Mouse (Mus musculus) lung, embryonic 16.5 days (tissue): ENCODE data around the gene Krtap5-4. TPM values are rescaled to one million over a fixed set of nuclear protein-coding genes. Genes with fewer than 3 reads are reported as not detected.
"Not testable (repeated sequence)": the region's sequence is repeated elsewhere in the genome, so short reads cannot be mapped to it uniquely, and the experiment has no call there.

Source experiments
- ATAC-seq: fragments of 200-750 bp; cut with Nextera tagmentation; 2 replicates; pipeline ENCODE4 v1.8.0; 2017; ENCODE audit warnings: low read depth, mild to moderate bottlenecking, moderate library complexity
- H3K27ac ChIP-seq: fragments of 300-500 bp; sonication (generic); 2 replicates; pipeline ENCODE4 v1.5.1; 2014; ENCODE audit warnings: mild to moderate bottlenecking, control low read depth, low read length
- H3K27me3 ChIP-seq: fragments of 300-500 bp; sonication (generic); 2 replicates; pipeline ENCODE4 v1.6.1; 2014; ENCODE audit warnings: low read depth, low read length, mixed read lengths; ENCODE audit not compliant: control insufficient read depth, insufficient read depth
- H3K36me3 ChIP-seq: fragments of 300-500 bp; sonication (generic); 2 replicates; pipeline ENCODE4 v1.6.1; 2014; ENCODE audit warnings: low read length; ENCODE audit not compliant: control insufficient read depth, insufficient read depth
- H3K4me1 ChIP-seq: fragments of 300-500 bp; sonication (generic); replicated peaks from 2 replicates; pipeline ENCODE4 v1.6.1; 2014; ENCODE audit warnings: low read length, mixed read lengths; ENCODE audit not compliant: control insufficient read depth, insufficient read depth
- H3K4me2 ChIP-seq: fragments of 300-500 bp; sonication (generic); 2 replicates; pipeline ENCODE4 v1.6.1; 2014; ENCODE audit warnings: low read depth, low read length, control low read depth
- H3K4me3 ChIP-seq: fragments of 300-500 bp; sonication (generic); 2 replicates; pipeline ENCODE4 v1.5.1; 2014; ENCODE audit warnings: mild to moderate bottlenecking, low read length, control low read depth
- H3K9ac ChIP-seq: fragments of 300-500 bp; sonication (generic); 2 replicates; pipeline ENCODE4 v1.6.1; 2014; ENCODE audit warnings: low read length, control low read depth
- H3K9me3 ChIP-seq: fragments of 300-500 bp; sonication (generic); 2 replicates; pipeline ENCODE4 v1.6.1; 2016; ENCODE audit warnings: low read length; ENCODE audit not compliant: control insufficient read depth
- whole genome bisulfite sequencing: fragments of 180-500 bp; shearing (Covaris S2); extraction: QIAGEN DNeasy Blood & Tissue Kit; methylation state at CpG from one replicate; pipeline ENCODE4 v1.1.7; 2014; 5-methylcytosine and 5-hydroxymethylcytosine counted together
- polyA plus RNA-seq: library from polyadenylated mRNA; unstranded; fragments of >200 nt; fragmentation: Nextera tagmentation; extraction: Ambion mirVana; gene quantifications from 2 replicates; pipeline ENCODE4 v1.2.1, GENCODE M21; 2015

Gene Krtap5-4
- polyA plus RNA-seq, 1 experiment from 2014 or later = not detected

DNA sequence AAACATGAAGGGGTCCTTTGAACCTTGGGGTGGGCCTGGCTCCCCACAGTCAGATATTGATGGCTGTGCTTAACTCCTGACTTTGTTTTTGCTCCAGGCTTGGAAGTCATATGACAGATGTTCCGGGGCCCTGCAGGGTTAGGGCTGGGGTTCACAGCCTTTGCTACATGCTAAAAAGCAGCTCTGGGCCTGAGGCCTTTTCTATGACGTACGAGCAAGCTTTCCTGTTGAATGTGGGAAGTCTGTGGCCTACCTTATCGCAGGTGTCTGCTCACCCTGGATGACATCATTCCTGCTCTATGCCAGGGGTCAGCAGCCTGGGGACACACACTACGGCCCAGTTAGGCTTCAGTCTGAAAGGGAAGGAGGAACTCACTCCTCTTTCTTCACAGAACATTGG lies 13.9 kb downstream of the Krtap5-4 start:
- Histone ChIP-seq H3K27ac (no peak overlapping the region), H3K27me3 (no peaks in the 10 kb centered on the region), H3K4me3 (no peak overlapping the region), H3K9me3 (no peaks in the 10 kb centered on the region), H3K4me2 (no peak overlapping the region), H3K9ac (no peak overlapping the region), H3K4me1 (no peaks in the 10 kb centered on the region), H3K36me3 (no peaks in the 10 kb centered on the region)
- 60% methylated on average over 5 of the region's 5 CpGs for WGBS
- no peak for ATAC-seq

DNA sequence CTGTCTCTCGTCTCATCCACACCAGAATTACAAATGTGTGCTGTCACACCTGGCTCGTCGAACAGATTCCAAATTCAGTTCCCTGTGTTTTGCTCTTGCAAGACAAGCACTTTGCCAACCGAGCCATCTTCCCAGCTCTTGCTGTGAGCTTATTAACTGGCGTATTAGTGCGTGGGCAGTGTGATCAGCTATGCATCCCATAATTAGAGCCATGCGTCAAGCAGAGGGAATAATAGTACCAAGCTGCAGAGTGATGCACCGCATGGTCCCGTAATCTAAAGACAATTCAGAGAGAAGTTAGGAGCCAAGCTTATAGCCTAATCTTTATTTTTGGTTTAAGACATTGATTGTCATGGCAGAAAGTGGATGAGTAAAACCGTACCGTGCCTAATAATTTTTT lies 15.8 kb downstream of the Krtap5-4 start:
- Histone ChIP-seq H3K27ac (no peak overlapping the region), H3K9me3 (no peaks in the 10 kb centered on the region), H3K4me1 (no peaks in the 10 kb centered on the region), H3K9ac (no peak overlapping the region), H3K4me2 (no peak overlapping the region), H3K36me3 (no peaks in the 10 kb centered on the region), H3K27me3 (no peaks in the 10 kb centered on the region), H3K4me3 (no peak overlapping the region)
- ATAC-seq = no peak
- WGBS = 82% methylated on average over 11 of the region's 11 CpGs

DNA sequence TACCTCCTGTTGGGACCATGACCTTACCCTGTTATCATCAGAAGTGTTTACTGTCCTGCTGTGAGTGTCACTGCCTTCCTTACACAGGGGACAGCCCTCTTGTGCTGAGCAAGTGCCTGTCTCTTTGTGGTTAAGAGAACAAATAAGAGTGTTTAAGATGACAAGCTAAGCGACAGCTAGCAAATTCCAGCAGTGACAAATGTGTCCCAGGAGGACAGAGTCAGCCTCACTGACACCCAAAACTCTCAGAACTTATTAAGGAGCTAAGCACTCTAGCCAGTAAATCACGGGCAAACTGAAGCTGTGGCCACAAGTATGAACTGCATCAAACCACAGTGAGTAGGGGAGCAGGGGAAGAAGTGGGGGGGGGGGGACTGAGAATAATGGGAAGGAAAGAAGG lies 17.6 kb downstream of the Krtap5-4 start:
- WGBS = 23% methylated on average over 2 of the region's 2 CpGs
- ATAC-seq = no peak
- Histone ChIP-seq H3K9me3 (no peaks in the 10 kb centered on the region), H3K4me2 (no peak overlapping the region), H3K27me3 (no peaks in the 10 kb centered on the region), H3K4me1 (peaks cover 5% of the 10 kb centered on the region; the same call in 1 of the 2 replicates), H3K36me3 (no peaks in the 10 kb centered on the region), H3K9ac (no peak overlapping the region), H3K27ac (no peak overlapping the region), H3K4me3 (no peak overlapping the region)

DNA sequence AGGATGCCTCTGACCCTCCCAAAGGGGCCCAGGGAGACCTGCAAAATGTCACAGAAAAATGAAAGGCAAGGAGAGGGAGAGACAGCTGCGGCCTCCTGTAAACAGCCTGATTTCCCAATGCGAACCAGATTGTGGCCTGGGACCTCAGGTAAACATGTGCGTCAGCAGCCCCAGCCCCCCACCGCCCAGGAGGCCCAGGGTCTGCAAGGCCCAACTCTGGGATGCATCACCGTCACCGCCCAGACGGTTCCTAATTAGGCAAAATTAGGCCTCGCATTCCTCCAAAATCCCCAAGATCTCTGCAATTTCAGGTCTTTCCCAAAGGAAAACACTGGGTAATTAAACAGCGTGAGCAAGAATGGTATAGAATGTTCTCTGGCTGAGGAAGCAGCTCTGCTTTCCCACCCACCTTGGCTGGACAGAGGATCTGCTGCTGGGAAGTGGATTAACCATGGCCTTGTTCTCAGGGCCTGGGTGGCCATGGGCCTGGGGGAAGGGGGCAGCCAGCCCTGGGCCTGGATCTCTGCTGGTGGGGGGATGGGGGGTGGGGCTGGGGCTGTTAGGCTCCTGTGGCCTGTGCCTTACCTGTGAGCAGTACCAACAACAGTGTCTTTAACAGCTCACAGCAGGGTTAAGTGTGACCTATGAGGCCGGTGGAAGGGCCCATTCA lies 18.4 kb downstream of the Krtap5-4 start:
- not testable (repeated sequence) for H3K27ac ChIP-seq, H3K4me1 ChIP-seq, H3K27me3 ChIP-seq, ATAC-seq, H3K9me3 ChIP-seq, H3K4me2 ChIP-seq, H3K36me3 ChIP-seq, H3K4me3 ChIP-seq, H3K9ac ChIP-seq
- 66% methylated on average over 4 of the region's 10 CpGs for WGBS

DNA sequence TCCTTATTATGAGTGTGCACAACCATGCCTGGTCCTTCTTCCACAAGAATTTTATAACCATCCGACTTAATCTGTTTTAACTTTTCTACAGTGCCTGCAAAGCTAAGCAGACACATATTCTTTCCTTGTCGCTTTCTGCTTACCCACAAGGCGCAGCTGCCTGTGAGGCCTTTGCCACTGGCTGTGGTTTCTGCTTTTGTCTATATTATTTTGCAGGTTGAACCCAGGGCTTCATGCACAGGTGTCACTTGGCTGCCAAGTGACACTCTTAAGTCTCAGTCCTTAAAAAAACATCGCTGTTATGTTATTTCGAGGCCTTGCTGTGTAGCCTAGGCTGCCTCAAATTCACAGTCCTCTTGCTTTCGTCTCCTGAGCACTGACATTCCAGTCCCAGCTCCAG lies 19.3 kb downstream of the Krtap5-4 start:
- Histone ChIP-seq H3K9ac (no peak overlapping the region), H3K27ac (no peak overlapping the region), H3K9me3 (no peaks in the 10 kb centered on the region), H3K4me3 (no peak overlapping the region), H3K4me2 (no peak overlapping the region), H3K4me1 (peaks cover 16% of the 10 kb centered on the region), H3K27me3 (no peaks in the 10 kb centered on the region), H3K36me3 (no peaks in the 10 kb centered on the region)
- WGBS = 75% methylated on average over 6 of the region's 6 CpGs
- ATAC-seq = no peak

DNA sequence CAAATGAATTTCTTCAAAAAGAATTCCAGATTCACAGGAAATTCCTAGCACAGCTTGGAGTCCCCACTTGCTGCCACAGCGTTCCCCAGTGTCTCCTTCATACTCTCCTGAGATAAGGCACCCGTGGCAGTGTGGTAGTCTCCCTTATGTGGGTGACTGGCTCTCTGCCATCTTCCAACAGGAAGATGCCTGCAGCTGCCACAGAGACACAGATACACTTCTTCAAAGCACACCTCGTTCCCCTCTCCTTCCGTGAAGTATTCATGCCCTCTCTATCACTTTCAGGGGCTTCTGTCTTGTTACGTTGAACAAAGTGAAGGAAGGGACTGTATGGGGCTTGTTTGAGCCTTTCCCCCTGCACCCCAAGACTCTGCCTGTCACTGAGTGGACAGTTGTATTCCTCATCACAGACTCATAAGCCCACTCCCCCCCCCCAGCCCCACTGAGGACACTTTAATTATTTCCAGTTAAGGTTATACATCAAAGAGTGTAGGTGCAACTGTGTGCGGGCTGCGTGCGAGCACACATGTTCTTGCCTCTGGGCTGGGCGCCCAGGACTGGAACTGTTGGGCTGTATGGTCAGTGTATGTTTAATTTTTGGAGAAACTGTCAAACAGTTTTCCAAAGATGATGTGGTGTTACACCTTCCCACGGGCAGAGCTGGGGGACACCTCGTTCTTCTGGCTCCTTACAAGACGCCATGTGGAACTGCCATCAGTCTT lies 20.2 kb downstream of the Krtap5-4 start:
- peaks cover 16% of the 10 kb centered on the region for H3K4me1 ChIP-seq
- no peak overlapping the region for H3K4me3 ChIP-seq
- no peaks in the 10 kb centered on the region for H3K36me3 ChIP-seq
- 67% methylated on average over 12 of the region's 12 CpGs for WGBS
- H3K27me3 ChIP-seq = no peaks in the 10 kb centered on the region
- peak; percentile 27; the same call in 1 of the 2 replicates for ATAC-seq
- no peak overlapping the region for H3K9ac ChIP-seq
- H3K4me2 ChIP-seq = no peak overlapping the region
- H3K9me3 ChIP-seq = no peaks in the 10 kb centered on the region
- H3K27ac ChIP-seq = peak overlapping the region; percentile 20; the same call in 1 of the 2 replicates

DNA sequence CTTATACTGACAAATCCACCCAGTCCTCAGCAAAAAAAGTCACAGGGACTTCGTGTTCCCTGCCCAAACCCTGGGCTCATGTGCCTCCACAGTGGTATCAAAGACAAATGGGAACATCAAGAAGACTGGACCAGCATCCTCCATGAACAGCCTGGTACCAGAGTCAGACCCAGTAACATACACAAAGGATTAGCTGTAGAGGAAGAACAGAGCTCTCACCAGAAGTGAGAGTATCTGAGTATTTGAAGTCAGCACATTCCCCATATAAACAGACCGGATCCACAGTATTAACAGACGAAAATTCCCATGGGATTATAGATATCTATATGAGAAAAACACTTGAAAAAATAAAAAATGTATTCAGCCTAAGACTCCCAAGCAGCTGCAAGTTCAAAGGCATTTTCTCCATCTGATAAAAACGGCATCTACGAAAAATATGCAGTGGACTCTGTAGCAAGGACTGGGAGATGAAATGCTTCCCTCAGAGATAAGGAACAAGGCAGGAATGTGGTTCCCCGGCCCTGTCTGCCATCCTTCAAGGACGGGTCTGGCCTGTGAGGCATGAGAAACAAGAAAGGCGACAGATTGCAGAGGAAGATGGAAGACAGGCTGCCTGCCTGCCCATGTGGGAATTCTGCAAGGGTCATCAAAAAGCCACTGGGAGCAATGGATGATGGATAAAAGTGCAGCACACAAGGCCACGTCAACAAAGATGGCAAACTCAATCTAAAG lies 23.5 kb downstream of the Krtap5-4 start:
- no peak overlapping the region for H3K4me3 ChIP-seq
- peak overlapping the region; percentile 60 for H3K27ac ChIP-seq
- no peaks in the 10 kb centered on the region for H3K36me3 ChIP-seq
- no peaks in the 10 kb centered on the region for H3K27me3 ChIP-seq
- peak overlapping the region; percentile 32; the same call in 1 of the 2 replicates for H3K9ac ChIP-seq
- 16% methylated on average over 9 of the region's 9 CpGs for WGBS
- H3K9me3 ChIP-seq = no peaks in the 10 kb centered on the region
- peaks cover 16% of the 10 kb centered on the region for H3K4me1 ChIP-seq
- no peak overlapping the region for H3K4me2 ChIP-seq
- peak; percentile 44 for ATAC-seq

DNA sequence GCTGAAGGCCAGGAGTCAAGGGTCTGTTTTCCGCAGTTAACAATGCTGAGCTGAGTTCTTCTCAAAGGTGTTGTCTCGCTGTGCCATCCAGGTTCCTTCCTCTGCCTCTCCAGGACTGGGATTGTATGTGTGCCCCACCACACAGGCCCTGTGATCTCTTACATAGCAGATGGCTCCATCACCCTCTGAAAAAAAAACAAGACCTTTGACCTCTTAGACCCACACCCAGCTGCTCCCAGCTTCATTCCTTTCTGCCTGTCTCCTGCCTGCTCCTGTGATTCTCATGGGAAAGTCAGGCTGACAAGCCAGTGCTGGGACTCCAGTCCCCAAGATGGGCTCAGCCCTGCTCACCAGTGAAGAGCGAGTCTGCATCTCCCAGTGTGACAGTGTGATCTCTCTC lies 25.2 kb downstream of the Krtap5-4 start:
- Histone ChIP-seq H3K4me2 (no peak overlapping the region), H3K27ac (no peak overlapping the region), H3K4me3 (no peak overlapping the region), H3K36me3 (no peaks in the 10 kb centered on the region), H3K27me3 (no peaks in the 10 kb centered on the region), H3K9me3 (no peaks in the 10 kb centered on the region), H3K4me1 (peaks cover 16% of the 10 kb centered on the region), H3K9ac (no peak overlapping the region)
- no peak for ATAC-seq
- WGBS = 62% methylated on average over 3 of the region's 3 CpGs

DNA sequence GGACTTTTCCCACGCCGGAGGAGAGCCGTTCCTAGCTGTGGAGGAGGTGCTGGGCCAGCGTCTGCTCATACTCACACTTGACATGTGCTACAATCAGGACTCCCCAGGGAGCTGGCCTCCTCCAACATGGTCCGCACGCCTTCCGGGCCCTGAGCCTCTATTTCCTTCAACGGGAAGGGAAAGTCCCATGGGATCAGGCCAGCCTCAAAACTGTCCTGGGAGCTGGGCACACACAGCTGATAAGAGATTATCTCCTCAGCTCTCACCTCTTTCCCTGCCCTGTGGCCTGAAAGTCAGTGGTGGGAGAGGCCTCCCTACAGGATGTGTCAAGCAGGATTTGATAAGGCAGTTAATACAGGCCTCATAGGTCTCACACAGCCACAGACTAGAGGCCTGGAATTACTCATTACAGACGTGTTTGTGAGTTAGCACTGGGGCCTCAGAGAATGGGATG lies 26.9 kb downstream of the Krtap5-4 start:
- ATAC-seq = peak; percentile 28; the same call in 1 of the 2 replicates
- Histone ChIP-seq H3K27me3 (no peaks in the 10 kb centered on the region), H3K9me3 (no peaks in the 10 kb centered on the region), H3K4me1 (peaks cover 14% of the 10 kb centered on the region), H3K27ac (peak overlapping the region; percentile 0; the same call in 1 of the 2 replicates), H3K4me3 (no peak overlapping the region), H3K9ac (no peak overlapping the region), H3K36me3 (no peaks in the 10 kb centered on the region), H3K4me2 (no peak overlapping the region)
- 43% methylated on average over 9 of the region's 9 CpGs for WGBS
